Mouse (Mus musculus): ENCODE results near the gene Tead3.
A peak's percentile ranks its signal among the peaks of the same experiment; 100 is the strongest.

The Tead3 gene

GRCm38 (mm10) chr17:28350466-28351352 lies at the start of gene Tead3:
Gene Tead3, minus strand, starts transcription at chr17:28350817.
- no peak for DNase-seq (ENCODE audit: low spot score in 2 of 2)

GRCm38 (mm10) chr17:28394994-28395393 lies 44.4 kb upstream of the Tead3 start:
- DNase-seq (ENCODE audit: low spot score in 2 of 2) = no peak

DNA sequence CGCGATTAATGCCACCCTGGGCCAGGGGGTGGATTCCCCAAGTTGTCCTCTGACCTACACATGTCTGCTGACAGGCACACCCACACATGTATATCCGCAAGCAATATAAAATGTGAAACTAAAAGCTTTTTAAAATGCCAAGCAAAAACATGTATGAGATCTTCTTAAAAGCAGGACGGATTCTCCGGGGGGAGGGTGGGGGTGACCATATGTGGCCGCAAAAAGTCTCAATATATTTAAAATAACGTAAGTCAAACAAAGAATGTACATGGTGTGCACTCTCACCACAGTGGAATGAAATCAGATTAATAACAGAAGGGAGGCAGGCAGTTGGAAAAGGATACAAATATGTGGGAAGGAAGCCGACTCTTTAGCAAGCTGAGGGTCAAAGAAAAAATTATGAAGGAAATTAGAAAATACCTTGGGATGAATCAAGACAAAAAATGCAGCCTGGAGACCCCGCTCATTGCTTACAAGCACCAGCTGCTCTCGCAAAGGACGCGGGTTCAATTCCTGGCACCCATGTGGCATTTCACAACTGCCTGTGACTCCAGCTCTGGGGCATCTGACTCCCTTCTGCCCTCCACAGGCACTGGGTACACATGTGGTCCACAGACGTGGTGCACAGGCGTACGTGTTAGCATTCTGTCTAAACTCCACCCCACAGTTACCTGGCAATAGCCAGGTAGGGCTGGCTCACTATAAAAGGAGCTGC lies 43.6 kb upstream of the Tead3 start:
- no peak for DNase-seq (ENCODE audit: low spot score in 2 of 2)

DNA sequence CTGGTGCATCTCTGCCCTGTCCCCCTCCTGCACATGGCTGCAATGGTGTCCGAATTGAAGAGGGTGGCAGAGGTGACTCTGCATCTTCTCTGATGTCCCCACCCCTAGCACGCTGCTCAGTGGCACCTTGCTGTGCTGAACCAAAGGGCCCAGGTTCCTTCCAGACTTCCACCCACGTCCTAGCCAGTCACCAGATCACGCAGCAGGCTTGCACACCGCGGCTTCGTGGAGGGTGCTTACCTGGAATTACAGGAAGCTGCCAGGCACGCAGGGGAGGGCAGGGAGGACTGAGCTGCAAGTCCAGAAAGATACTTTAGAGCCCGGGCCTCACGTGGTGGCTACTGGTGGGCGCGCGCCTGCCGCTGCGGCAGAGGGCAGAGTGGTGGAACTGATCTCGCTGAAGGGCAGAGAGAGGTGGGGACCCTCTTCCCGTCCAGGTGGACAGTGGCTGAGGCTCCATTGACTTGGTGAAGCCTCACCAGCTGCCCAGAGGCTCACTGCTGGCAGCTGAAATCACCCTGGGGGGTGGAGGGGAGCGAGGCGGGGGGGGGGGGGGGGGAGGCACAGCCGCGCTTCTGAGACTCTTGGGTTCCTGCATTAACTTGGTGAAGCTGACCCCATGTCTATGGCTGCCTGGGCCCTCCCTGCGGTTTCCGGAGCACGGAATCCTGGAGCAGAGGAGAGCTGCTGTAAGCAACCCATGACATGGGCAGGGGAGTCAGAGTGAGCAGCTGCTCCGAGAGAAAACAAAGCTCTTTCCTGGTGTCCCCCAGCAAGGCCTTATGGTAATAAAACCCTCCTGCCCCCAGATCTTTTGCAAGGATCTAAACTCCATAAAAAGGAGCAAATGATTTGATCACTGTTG lies 41.2 kb upstream of the Tead3 start:
- DNase-seq (ENCODE audit: low spot score in 2 of 2) = no peak

- no peak for DNase-seq (ENCODE audit: low spot score in 2 of 2)
These were observed 37.9 kb upstream of the Tead3 start for GRCm38 (mm10) chr17:28388534-28388933.

DNA sequence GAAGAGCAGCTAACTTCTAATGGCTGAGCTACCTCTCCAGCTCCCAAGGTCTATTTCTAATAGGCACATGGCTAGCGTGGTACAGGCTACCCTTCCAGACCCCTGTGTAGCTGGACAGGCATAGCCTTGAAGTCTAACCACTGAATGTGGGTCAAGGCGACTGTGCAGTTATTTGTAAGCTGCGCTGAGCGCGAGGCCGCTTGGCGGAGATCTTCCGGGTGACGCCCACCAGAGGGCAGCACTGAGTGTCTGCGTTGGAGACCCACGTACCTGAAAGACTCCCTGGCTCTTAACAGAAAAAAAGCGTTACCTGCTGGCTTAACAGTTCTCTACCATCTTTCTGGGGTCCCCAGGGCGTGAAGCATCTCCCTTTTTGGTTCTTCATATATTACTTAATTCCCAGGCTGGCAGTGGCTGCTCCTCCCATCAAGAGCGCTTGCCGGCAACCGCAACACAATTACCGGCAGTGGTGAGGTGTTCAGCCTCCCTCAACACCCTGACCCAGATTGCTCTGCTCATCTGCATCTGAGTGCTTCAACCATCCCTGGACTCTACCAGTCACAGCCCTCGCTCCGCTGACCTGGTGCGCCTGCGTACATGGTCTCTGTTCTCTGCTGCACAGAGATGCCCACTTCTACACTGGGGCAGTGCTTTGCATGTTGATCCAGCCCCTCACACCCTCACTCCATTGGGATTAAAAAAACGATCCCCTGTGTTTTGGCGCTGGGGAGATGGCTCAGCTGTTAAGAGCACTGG lies 35.7 kb upstream of the Tead3 start:
- peak in 1 of 2 experiments; percentile 86 for DNase-seq (ENCODE audit: low spot score in 2 of 2)

DNA sequence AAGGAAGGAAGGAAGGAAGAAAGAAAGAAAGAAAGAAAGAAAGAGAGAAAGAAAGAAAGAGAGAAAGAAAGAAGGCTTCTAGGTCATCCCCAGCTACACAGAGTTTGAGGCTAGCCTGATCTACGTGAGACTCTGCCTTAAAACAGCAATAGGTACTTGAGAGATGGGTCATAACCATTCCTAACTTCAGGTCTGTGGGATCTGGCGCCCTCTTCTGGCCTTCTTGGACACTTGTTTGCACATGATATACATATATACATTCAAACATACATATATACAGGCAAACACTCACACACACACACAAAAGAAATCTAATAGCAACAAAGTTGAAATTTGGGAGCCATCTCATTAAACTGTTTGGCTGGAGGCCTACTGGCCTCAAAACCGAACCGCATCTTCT lies 33.7 kb upstream of the Tead3 start:
- DNase-seq (ENCODE audit: low spot score in 2 of 2) = no peak

- DNase-seq (ENCODE audit: low spot score in 2 of 2) = no peak
These were observed 29.6 kb upstream of the Tead3 start for GRCm38 (mm10) chr17:28380255-28380654.

DNA sequence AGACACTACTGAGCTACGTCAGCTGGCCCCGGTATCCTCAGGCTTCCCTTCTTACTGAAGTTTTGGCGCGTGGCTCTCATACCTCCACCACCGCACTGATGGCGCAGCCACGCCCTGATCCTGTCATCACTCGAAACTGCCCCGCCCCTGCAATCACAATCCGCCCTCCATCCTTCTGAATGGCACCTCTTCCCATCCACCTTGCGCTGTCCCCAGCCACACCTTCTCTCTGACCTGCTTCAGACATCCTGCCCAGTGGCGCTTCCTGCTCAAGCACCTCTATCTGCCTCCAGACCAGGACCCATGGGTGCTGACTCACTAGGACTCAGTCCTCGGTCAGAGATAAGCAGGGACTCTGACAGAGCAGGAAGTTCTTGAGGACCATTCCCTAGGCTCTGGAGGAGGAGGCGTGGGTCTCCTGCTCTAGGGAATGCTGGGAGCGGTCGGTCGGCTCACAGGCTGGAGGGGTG lies 25.0 kb upstream of the Tead3 start:
- DNase-seq (ENCODE audit: low spot score in 2 of 2) = no peak

DNA sequence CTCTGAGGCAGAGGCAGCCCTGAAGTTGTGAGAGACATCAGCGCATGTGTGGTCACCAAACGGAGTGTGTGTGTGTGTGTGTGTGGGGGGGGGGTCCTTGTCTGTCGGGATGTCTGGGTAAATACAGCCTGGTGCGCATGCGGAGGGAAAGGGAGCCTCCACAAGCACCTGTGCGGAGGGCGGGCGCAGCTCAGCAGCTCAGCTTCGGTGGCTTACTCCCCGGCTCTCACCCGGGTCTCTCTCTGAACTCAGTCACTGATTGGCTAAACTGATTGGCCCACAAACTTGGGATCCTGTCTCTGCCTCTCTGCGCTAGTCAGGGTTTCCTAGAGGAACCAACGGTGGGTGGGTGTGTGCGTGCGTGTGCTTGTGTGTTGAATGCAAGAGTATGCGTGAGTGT lies 23.9 kb upstream of the Tead3 start:
- DNase-seq (ENCODE audit: low spot score in 2 of 2) = no peak

DNA sequence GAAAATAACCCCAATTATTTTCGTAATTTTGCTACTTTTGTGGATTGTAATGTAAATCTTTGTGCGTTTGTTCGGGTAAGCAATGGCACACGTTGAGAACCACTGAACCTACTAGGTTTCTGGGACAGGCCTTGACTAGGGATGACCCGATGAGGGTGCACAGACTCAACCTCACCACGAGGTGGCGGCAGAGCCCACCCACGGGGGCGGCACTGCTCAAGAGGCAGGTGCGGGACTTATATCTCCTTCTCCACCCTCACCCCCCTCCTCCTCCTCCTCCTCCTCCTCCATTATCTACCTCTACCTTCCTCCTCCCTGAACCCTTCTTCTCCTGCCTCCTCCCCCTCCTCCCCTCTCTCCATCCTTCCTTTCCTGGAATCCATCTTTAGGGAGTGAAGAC lies 23.2 kb upstream of the Tead3 start:
- DNase-seq (ENCODE audit: low spot score in 2 of 2) = no peak

DNA sequence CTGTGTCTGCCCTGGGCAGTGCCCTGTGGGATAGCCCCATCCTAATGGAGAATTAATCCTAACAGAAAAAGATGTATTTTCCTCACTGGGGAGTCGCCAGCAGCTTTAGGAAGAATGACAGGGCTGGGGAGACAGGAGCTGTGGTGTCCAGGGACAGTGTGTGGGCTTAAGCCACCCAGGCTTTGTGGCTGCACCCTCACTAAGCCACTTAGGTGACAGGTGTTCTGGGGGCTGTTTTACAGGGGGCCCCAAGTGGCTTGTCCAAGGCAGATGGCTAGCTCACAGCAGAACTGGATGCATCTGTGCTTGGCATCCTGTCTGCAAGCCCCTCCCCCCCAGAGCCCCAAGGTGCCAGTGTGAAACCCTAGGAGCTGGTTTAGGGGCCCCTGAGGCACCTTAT lies 21.3 kb upstream of the Tead3 start:
- no peak for DNase-seq (ENCODE audit: low spot score in 2 of 2)

- DNase-seq (ENCODE audit: low spot score in 2 of 2) = no peak
These were observed 20.7 kb upstream of the Tead3 start for GRCm38 (mm10) chr17:28371286-28371685.

DNA sequence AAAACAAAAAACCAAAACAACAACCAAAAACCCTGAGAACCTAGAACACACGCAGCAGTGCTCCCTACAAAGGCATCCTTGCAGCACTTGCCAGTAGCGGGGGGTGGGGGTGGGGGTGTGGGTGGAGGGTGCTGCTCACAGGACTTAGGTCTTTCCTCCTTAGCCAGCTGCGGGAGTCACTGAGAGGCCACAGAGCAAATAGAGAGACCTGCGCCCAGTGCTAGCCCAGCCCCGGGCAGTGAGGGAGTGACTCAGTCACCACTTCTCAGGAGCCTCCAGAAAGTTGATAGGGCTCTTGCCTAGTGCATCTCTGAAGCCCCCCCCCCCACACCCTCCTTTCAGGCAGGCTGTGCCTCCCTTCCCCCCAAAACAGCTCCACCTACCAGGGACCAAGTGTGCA lies 18.4 kb upstream of the Tead3 start:
- DNase-seq (ENCODE audit: low spot score in 2 of 2) = no peak

- peak in 1 of 2 experiments; percentile 51 for DNase-seq (ENCODE audit: low spot score in 2 of 2)
These were observed 17.8 kb upstream of the Tead3 start for GRCm38 (mm10) chr17:28368449-28368848.

DNA sequence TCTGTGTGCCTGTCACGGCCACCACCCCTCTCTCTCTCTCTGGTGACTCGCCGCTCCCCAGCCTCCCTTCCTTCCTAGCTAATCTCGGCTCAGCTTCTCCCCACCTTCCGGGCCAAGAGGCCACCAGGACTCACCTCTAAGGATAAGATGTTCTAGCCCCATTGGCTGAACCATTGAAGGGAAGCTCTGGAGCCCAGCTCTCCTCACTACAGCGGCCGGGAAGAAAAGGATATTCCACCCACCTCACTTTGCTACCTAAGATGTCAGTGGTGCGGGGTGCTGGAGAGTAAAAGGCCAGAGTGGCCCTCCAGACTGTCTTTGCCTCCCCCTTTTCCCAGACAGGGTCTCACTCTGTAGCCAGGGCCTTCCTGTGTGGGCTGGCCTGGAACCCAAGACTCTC lies 14.5 kb upstream of the Tead3 start, which contains the start of gene Tulp1:
Gene Tulp1 (minus strand): TSS at position 101 of the 400 bp plus-strand sequence.
- no peak for DNase-seq (ENCODE audit: low spot score in 2 of 2)

- no peak for DNase-seq (ENCODE audit: low spot score in 2 of 2)
These were observed 12.9 kb upstream of the Tead3 start for GRCm38 (mm10) chr17:28363507-28363906.

- no peak for DNase-seq (ENCODE audit: low spot score in 2 of 2)
These were observed 12.2 kb upstream of the Tead3 start for GRCm38 (mm10) chr17:28362653-28363292.

- DNase-seq (ENCODE audit: low spot score in 2 of 2) = no peak
These were observed 11.5 kb upstream of the Tead3 start for GRCm38 (mm10) chr17:28361921-28362652.
